Mouse (Mus musculus): ENCODE data around the gene Hoxd8. TPM values are rescaled to one million over a fixed set of nuclear protein-coding genes. Genes with fewer than 3 reads are reported as not detected.

Hoxd8 gene
- polyA plus RNA-seq, 1 experiment from 2014 or later: 23.1 TPM

DNA sequence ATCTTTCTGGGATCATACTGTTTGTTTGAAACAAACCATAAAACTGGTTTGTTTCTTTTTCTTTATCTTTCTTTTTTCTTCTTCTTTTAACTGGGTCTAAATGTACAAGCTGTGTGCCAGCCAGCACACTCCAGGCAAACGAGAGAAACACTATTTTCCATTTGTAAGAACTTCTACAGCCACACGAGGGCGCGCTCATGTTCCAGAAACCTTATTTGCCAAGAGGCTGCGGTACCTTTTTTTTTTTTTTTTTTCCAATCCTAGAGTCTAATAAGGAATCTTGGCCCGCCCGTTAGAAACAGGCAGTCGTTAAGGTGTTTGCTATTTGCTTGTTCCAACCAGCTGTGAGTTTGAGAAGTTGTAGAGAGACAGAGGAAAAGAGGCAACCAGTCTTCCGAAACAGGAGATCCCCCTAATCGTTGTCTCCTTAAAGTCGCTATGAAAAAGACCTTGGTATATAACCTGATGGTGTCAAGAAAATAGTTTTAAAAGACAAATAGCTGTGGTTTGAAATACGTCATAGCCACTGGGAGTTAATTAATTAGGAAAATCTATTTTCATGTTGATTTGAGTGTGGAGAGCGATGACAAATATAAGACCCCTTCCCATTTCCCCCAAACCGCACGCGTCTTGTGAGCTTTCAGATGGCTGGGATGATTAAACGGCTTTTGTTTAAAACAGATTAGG is 18.0 kb upstream of the Hoxd8 start:
- 4% methylated on average over 17 of the region's 17 CpGs for WGBS
- no peaks in the 10 kb centered on the region for H3K9me3 ChIP-seq (ENCODE audit: control insufficient read depth, low read length)
- DNase-seq (ENCODE audit: low spot score): peak; percentile 84
- H3K4me3 ChIP-seq (ENCODE audit: low read depth, low read length): peak overlapping the region; percentile 35
- H3K4me2 ChIP-seq (ENCODE audit: low read depth): peak overlapping the region; percentile 38
- no peak overlapping the region for H3K27ac ChIP-seq (ENCODE audit: low read depth, low read length)
- H3K4me1 ChIP-seq (ENCODE audit: control insufficient read depth, insufficient read depth, low read length): no peaks in the 10 kb centered on the region
- ATAC-seq (ENCODE audit: insufficient read depth, low FRiP score, low TSS enrichment): no peak
- peak overlapping the region; percentile 60 for H3K9ac ChIP-seq (ENCODE audit: low read length)
- H3K36me3 ChIP-seq (ENCODE audit: control insufficient read depth, insufficient read depth, low read length): no peaks in the 10 kb centered on the region
- peaks cover 93% of the 10 kb centered on the region for H3K27me3 ChIP-seq (ENCODE audit: control insufficient read depth, insufficient read depth, low read length)

DNA sequence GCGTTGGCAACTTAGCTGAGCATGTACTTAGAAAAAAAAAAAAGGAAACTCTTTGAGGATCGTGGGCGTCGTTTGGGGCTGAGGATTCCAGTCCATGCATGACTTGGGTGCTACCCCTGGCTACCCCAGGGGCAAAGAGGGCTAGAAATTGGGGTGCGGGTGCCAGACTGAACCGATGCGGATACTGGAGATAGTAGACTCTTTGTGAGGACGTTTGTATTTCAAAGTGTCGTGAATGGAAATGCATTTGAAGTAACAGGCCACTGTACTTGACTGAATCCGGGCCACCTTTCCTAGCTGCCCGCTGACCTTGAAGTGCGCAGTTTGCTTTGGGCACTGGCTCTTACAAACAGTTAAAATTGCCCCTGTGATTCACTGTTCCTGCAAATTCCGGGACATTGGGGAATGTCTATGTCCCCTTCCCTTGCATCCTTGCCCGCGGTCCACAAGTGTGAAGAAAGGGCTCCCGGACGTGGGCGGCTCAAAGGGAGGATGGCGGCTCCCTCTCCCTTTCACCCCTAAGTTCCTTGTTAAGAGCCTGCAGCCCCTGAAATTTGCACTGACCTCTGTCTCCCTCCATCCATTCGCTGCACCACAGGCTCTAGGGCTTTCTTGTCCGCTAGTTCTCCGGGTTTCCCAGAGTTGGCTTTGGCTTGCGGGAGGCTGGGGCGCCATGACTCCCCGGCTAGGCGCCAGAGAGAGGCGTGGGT is 17.3 kb upstream of the Hoxd8 start:
- Histone ChIP-seq H3K27me3 (ENCODE audit: control insufficient read depth, insufficient read depth, low read length) (peaks cover 92% of the 10 kb centered on the region), H3K36me3 (ENCODE audit: control insufficient read depth, insufficient read depth, low read length) (no peaks in the 10 kb centered on the region), H3K9ac (ENCODE audit: low read length) (peak overlapping the region; percentile 60), H3K27ac (ENCODE audit: low read depth, low read length) (peak overlapping the region; percentile 11; the same call in 1 of the 2 replicates), H3K4me2 (ENCODE audit: low read depth) (peak overlapping the region; percentile 38), H3K4me1 (ENCODE audit: control insufficient read depth, insufficient read depth, low read length) (0 out of 2 replicates have a peak, but pooled peaks cover 3% of the 10 kb centered on the region), H3K4me3 (ENCODE audit: low read depth, low read length) (peak overlapping the region; percentile 35), H3K9me3 (ENCODE audit: control insufficient read depth, low read length) (no peaks in the 10 kb centered on the region)
- DNase-seq (ENCODE audit: low spot score): peak; percentile 52
- under 1% methylated on average over 27 of the region's 27 CpGs for WGBS
- no peak for ATAC-seq (ENCODE audit: insufficient read depth, low FRiP score, low TSS enrichment)

DNA sequence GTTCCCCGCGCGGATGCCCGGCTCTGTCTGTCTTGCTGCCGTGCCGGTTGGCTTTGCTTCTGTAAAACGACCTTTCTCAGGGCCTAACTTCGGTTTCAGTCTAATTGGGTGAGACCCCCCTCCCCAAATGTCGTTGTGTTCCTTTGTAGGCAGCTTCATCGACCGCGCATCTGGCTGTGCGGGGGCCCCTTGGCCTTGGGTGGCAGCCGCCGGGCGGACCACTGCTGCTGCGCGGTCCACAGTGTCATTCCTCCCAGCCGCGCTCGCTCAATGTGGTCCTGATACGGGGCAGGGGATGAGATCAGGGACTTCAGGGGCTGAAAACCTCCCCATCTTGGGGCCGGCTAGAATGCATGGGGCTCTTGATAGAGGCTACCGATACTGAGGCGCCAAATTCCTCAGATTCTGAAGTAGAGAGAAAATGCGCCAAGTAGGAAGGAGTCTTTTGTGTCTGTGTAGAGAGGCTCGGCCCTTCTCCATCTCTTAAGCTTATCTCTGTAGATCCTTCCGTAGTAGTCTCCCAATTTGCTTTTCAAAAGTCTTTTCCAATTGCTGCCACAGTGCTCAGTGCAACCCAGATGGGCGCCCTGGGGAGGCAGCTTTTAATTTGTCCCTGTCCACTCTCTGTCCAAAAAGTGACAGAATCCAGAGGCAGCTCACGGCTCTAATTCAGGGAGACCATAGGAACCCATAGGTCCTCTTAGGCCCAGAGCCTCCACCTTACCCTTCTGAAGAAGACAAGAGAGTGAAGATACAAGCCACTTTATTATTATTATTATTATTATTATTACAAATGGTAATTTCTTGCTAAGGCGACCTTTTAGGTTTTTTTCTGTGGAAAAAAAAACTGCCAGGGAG is 16.5 kb upstream of the Hoxd8 start:
- H3K27me3 ChIP-seq (ENCODE audit: control insufficient read depth, insufficient read depth, low read length): peaks cover 92% of the 10 kb centered on the region

DNA sequence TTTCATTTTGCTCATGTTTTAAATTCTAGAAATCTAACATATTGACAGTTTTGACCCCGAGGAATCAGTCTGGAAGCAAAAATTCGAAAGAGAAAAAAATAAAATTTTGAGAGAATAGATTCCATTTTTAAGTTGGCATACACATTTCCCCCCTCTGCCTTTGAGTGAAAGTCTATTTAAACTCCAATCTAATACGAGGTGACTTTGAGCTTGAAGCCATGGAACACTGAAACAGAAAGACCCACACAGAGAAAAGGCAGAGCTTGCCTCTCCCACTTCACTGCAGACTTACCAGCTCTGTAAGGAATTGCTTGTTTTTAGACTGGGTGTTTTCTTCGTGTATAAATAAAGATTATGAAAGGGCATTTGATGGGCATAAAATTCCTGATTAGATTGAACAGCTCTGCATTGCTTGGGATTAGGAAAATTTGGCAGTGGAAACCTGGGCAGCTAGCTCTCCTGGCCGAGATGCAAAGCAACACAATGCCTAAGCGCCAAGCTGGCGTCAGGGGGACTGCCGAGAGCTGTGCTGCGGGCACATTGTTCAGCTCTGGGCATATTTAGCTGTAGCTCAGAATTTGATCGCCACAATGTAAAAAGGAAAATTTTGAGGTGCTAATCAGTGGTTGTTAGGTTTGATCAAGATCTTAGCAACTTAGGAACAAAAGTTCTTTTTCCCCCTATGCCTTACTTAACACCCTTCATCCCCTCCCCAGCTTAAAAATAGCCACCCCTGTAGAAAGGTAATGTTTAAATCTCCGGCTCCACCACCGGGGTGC is 15.4 kb upstream of the Hoxd8 start:
- peaks cover 92% of the 10 kb centered on the region for H3K27me3 ChIP-seq (ENCODE audit: control insufficient read depth, insufficient read depth, low read length)
- no peaks in the 10 kb centered on the region for H3K36me3 ChIP-seq (ENCODE audit: control insufficient read depth, insufficient read depth, low read length)
- H3K9ac ChIP-seq (ENCODE audit: low read length): peak overlapping the region; percentile 65
- H3K27ac ChIP-seq (ENCODE audit: low read depth, low read length): peak overlapping the region; percentile 85
- H3K9me3 ChIP-seq (ENCODE audit: control insufficient read depth, low read length): no peaks in the 10 kb centered on the region
- peak overlapping the region; percentile 38 for H3K4me2 ChIP-seq (ENCODE audit: low read depth)
- 0 out of 2 replicates have a peak, but pooled peaks cover 3% of the 10 kb centered on the region for H3K4me1 ChIP-seq (ENCODE audit: control insufficient read depth, insufficient read depth, low read length)
- peak overlapping the region; percentile 22 for H3K4me3 ChIP-seq (ENCODE audit: low read depth, low read length)
- ATAC-seq (ENCODE audit: insufficient read depth, low FRiP score, low TSS enrichment) (no peak), DNase-seq (ENCODE audit: low spot score) (peak; percentile 41)
- WGBS: 4% methylated on average over 12 of the region's 12 CpGs

More for the DNA sequence above, 16.5 kb upstream of the Hoxd8 start:
- H3K27ac ChIP-seq (ENCODE audit: low read depth, low read length): peak overlapping the region; percentile 11; the same call in 1 of the 2 replicates
- H3K36me3 ChIP-seq (ENCODE audit: control insufficient read depth, insufficient read depth, low read length): no peaks in the 10 kb centered on the region
- peak overlapping the region; percentile 35 for H3K4me3 ChIP-seq (ENCODE audit: low read depth, low read length)
- H3K4me2 ChIP-seq (ENCODE audit: low read depth): peak overlapping the region; percentile 38
- DNase-seq (ENCODE audit: low spot score) (peak; percentile 48), ATAC-seq (ENCODE audit: insufficient read depth, low FRiP score, low TSS enrichment) (no peak)
- no peaks in the 10 kb centered on the region for H3K9me3 ChIP-seq (ENCODE audit: control insufficient read depth, low read length)
- under 1% methylated on average over 31 of the region's 31 CpGs for WGBS
- H3K9ac ChIP-seq (ENCODE audit: low read length): peak overlapping the region; percentile 60
- H3K4me1 ChIP-seq (ENCODE audit: control insufficient read depth, insufficient read depth, low read length): 0 out of 2 replicates have a peak, but pooled peaks cover 3% of the 10 kb centered on the region

DNA sequence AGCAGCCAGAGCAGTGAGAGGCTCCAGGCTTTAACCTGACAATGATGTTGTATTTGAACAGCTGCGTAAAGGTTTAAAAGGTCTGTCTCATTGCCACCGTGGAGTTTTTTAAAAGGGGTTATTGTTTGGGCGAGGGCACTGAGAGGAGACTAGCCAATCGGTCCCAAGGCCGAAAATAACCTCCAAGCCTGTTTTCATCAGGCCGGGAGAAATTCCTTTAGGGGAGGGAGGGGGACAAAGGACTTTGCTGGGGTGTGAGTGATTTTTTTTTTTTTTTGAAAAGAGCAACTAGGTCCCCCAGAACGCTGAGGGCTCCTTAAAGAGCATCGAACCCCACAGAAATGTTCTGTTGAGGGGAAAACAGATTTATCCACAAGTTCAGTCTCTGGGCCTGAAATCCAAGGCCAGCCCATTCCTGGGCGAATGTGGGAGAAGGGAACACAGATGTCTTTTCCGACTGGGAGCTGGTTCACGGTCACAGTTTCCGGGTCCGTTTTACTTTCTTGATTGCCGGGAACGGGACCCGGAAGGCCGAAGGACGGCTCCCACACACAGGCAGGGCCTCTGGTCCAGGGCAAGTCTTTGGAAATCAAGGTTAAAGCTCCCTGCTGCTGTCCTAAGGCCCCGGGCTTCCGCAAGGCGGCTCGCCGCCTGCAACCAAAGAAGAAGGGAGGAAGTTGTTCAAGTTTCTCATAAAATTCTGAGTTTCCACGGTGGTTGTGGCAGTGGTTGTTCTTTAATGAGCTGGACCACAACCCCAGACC is 14.7 kb upstream of the Hoxd8 start:
- peak overlapping the region; percentile 22 for H3K4me3 ChIP-seq (ENCODE audit: low read depth, low read length)
- H3K9me3 ChIP-seq (ENCODE audit: control insufficient read depth, low read length): no peaks in the 10 kb centered on the region
- 0 out of 2 replicates have a peak, but pooled peaks cover 3% of the 10 kb centered on the region for H3K4me1 ChIP-seq (ENCODE audit: control insufficient read depth, insufficient read depth, low read length)
- no peaks in the 10 kb centered on the region for H3K36me3 ChIP-seq (ENCODE audit: control insufficient read depth, insufficient read depth, low read length)
- ATAC-seq (ENCODE audit: insufficient read depth, low FRiP score, low TSS enrichment) (no peak), DNase-seq (ENCODE audit: low spot score) (peak; percentile 57)
- peak overlapping the region; percentile 85 for H3K27ac ChIP-seq (ENCODE audit: low read depth, low read length)
- H3K9ac ChIP-seq (ENCODE audit: low read length): peak overlapping the region; percentile 65
- H3K4me2 ChIP-seq (ENCODE audit: low read depth): peak overlapping the region; percentile 38
- WGBS: under 1% methylated on average over 24 of the region's 24 CpGs
- H3K27me3 ChIP-seq (ENCODE audit: control insufficient read depth, insufficient read depth, low read length): peaks cover 91% of the 10 kb centered on the region

DNA sequence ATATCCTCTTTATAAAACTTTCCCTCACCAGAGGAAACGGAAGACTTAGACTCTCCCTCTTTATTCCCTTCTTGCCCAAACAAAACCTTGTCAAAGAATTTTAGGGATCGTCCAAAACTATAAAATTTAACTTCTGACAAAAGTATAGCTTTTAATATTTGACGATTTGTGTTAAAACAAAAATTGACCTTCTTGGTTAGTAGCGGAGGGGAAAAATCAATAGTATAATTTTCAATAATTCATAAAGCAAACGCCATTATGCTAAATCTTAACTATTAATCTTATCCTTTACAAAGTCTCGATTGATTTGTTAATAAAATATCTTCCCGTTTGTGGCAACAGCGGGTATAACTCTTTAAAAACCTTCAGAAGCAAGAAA is 14.1 kb upstream of the Hoxd8 start:
- Histone ChIP-seq H3K9me3 (ENCODE audit: control insufficient read depth, low read length) (no peaks in the 10 kb centered on the region), H3K27me3 (ENCODE audit: control insufficient read depth, insufficient read depth, low read length) (peaks cover 90% of the 10 kb centered on the region), H3K4me3 (ENCODE audit: low read depth, low read length) (peak overlapping the region; percentile 46), H3K9ac (ENCODE audit: low read length) (peak overlapping the region; percentile 65), H3K27ac (ENCODE audit: low read depth, low read length) (peak overlapping the region; percentile 85; the same call in 1 of the 2 replicates), H3K36me3 (ENCODE audit: control insufficient read depth, insufficient read depth, low read length) (no peaks in the 10 kb centered on the region), H3K4me1 (ENCODE audit: control insufficient read depth, insufficient read depth, low read length) (0 out of 2 replicates have a peak, but pooled peaks cover 3% of the 10 kb centered on the region), H3K4me2 (ENCODE audit: low read depth) (peak overlapping the region; percentile 65)
- 8% methylated on average over 8 of the region's 8 CpGs for WGBS
- ATAC-seq (ENCODE audit: insufficient read depth, low FRiP score, low TSS enrichment): no peak
- DNase-seq (ENCODE audit: low spot score): no peak

DNA sequence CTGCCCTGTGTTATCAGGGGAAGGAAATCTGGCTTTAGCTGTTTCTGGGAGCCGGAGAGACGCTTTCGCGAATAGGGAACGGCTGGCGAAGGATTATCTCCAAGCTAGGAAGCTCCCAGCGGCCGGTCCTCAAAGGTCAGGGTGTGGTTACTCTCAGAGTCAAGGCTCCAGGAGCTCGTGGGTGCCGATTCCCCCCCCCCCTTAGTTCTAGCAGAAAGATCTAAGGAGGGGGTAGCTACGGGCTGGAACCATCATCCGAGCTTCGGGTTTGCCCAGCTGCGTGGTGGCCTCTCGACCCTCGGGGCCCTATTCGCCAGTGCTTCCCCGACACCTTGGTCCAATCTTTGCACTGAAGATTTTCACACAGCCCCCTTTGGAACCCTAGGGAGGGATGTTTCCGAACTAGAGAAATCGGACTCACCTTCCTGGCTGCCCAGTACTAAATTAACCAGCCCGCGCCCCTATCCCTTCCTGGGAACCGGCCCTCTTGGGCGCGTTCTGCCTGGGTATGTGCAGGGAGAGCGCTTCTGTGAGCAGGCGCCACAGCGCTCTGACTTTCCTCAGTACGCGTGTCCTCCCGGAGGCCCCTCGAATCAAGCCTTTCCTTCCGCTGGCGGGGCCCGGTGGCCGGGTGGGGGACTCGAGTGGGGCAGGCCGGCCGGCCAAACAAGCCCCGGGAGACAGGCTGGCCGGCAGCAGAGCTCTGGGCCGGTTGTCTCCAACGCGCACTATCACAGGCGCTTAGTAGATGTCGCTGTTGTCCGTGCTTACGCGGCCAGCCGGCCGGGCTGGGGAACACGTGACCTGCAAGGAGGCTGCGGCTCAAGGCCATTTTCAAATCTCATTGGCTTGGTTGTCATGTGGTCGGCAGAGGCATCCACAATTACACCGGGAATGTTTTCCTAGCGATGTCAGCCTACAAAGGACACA is 13.1 kb upstream of the Hoxd8 start, which contains the start of gene Hoxd10:
Gene Hoxd10, plus strand, starts transcription at position 903 of the 930 bp plus-strand sequence.
- H3K4me3 ChIP-seq (ENCODE audit: low read depth, low read length): peak within 1 kb of the TSS; percentile 46
- WGBS: under 1% methylated on average over 56 of the region's 56 CpGs
- peak; percentile 87 for DNase-seq (ENCODE audit: low spot score)
- H3K27ac ChIP-seq (ENCODE audit: low read depth, low read length): peak within 1 kb of the TSS; percentile 72
- peak within 1 kb of the TSS; percentile 69 for H3K9ac ChIP-seq (ENCODE audit: low read length)
- H3K27me3 ChIP-seq (ENCODE audit: control insufficient read depth, insufficient read depth, low read length): peaks cover 90% of the 10 kb centered on the region
- no peaks in the 10 kb centered on the region for H3K36me3 ChIP-seq (ENCODE audit: control insufficient read depth, insufficient read depth, low read length)
- ATAC-seq (ENCODE audit: insufficient read depth, low FRiP score, low TSS enrichment): peak; percentile 90
- 0 out of 2 replicates have a peak, but pooled peaks cover 3% of the 10 kb centered on the region for H3K4me1 ChIP-seq (ENCODE audit: control insufficient read depth, insufficient read depth, low read length)
- H3K4me2 ChIP-seq (ENCODE audit: low read depth): peak within 1 kb of the TSS; percentile 65
- no peaks in the 10 kb centered on the region for H3K9me3 ChIP-seq (ENCODE audit: control insufficient read depth, low read length)
